In genomic region chr13:36259754-36260153, GRCm38 (mm10) we compare ENCODE assay signal across 26 mouse cellular contexts.
A peak's percentile ranks its signal among the peaks of the same experiment; 100 is the strongest.
DNase-seq lines count a peak whose midpoint lies in the region; ATAC-seq lines count a peak whose summit lies in the region.
"Had no signal": no experiment of that assay in that cellular context is flagged by ENCODE, and none has a peak within 500 bp of the region (broad histone marks: within the 10 kb centered on the region; RNA-seq: fewer than 3 reads in every experiment).

No protein-coding gene starts in this region.

- H3K9me3 ChIP-seq in liver, embryonic 12.5 days (replicated peaks), result no peaks in the 10 kb centered on the region
- no peaks in the 10 kb centered on the region for H3K9me3 ChIP-seq in liver, embryonic 11.5 days (ENCODE audit: control insufficient read depth, low read length)
- H3K9me3 ChIP-seq: forebrain, embryonic 15.5 days; hindbrain, embryonic 10.5 days; hindbrain, embryonic 13.5 days had no signal

- intact Hi-C loops in left cerebral cortex, postnatal 14 days (cut with DNase I), result no loop called here

- DNase-seq in liver, embryonic 11.5 days (ENCODE audit: low spot score), result no peak
- peak; percentile 38 for DNase-seq in ZHBTc4 (ENCODE audit: low read depth, low spot score)
- no peak for DNase-seq in urinary bladder, postnatal 14 days (ENCODE audit: low spot score)
- DNase-seq in retina, postnatal 1 day, result no peak
- no peak for DNase-seq in left cerebral cortex, postnatal 14 days (ENCODE audit: low spot score in 2 of 2)
- DNase-seq: adrenal gland, adult 2 months; adrenal gland, postnatal 14 days; cerebellum, adult 11-12 months; cerebellum, adult 8-10 months; cerebellum, postnatal 10 days; cerebellum, postnatal 36 days; embryo, embryonic 11 days; gastrocnemius, postnatal 10 days; gastrocnemius, postnatal 36 days; heart, postnatal 36 days had no signal

- no peak overlapping the region for H3K4me2 ChIP-seq in liver, embryonic 12.5 days
- H3K4me2 ChIP-seq in liver, embryonic 11.5 days, result no peak overlapping the region
- H3K4me2 ChIP-seq: forebrain, embryonic 12.5 days; forebrain, embryonic 15.5 days; heart, embryonic 11.5 days; hindbrain, embryonic 13.5 days had no signal

- H3K4me3 ChIP-seq in liver, embryonic 12.5 days, result no peak overlapping the region
- no peak overlapping the region for H3K4me3 ChIP-seq in liver, embryonic 11.5 days (ENCODE audit: low read depth, low read length)
- H3K4me3 ChIP-seq: forebrain, embryonic 12.5 days; forebrain, embryonic 15.5 days; hindbrain, embryonic 10.5 days; hindbrain, embryonic 13.5 days had no signal

- H3K27me3 ChIP-seq in liver, embryonic 12.5 days (replicated peaks), result no peaks in the 10 kb centered on the region
- H3K27me3 ChIP-seq in liver, embryonic 11.5 days (replicated peaks; ENCODE audit: control insufficient read depth, insufficient read depth, low read length), result no peaks in the 10 kb centered on the region
- H3K27me3 ChIP-seq: forebrain, embryonic 12.5 days; forebrain, embryonic 15.5 days; hindbrain, embryonic 13.5 days had no signal

- 53% methylated on average over 1 of the region's 1 CpGs for WGBS in liver, embryonic 12.5 days (ENCODE audit: insufficient replicate concordance)
- WGBS in liver, embryonic 11.5 days, result 94% methylated on average over 1 of the region's 1 CpGs

- peaks cover 7% of the 10 kb centered on the region for H3K4me1 ChIP-seq in liver, embryonic 12.5 days
- H3K4me1 ChIP-seq in liver, embryonic 11.5 days (replicated peaks; ENCODE audit: control insufficient read depth, insufficient read depth, low read length), result no peaks in the 10 kb centered on the region

- H3K9ac ChIP-seq in liver, embryonic 12.5 days, result no peak overlapping the region
- H3K9ac ChIP-seq in liver, embryonic 11.5 days (ENCODE audit: low read depth, low read length), result no peak overlapping the region
- H3K9ac ChIP-seq: forebrain, embryonic 12.5 days; forebrain, embryonic 15.5 days; hindbrain, embryonic 13.5 days had no signal

- no peak overlapping the region for H3K27ac ChIP-seq in liver, embryonic 12.5 days
- no peak overlapping the region for H3K27ac ChIP-seq in liver, embryonic 11.5 days (ENCODE audit: low read depth, low read length)
- H3K27ac ChIP-seq: forebrain, embryonic 12.5 days; forebrain, embryonic 15.5 days; hindbrain, embryonic 10.5 days; hindbrain, embryonic 13.5 days; hindbrain, postnatal 0 days had no signal

- no peaks in the 10 kb centered on the region for H3K36me3 ChIP-seq in liver, embryonic 12.5 days
- no peaks in the 10 kb centered on the region for H3K36me3 ChIP-seq in liver, embryonic 11.5 days (ENCODE audit: control insufficient read depth, insufficient read depth, low read length)
- H3K36me3 ChIP-seq: forebrain, embryonic 12.5 days; forebrain, embryonic 15.5 days had no signal

- 0 out of 2 replicates have a peak, but pooled peaks have one; percentile 55 for ATAC-seq in liver, embryonic 12.5 days
- ATAC-seq in liver, embryonic 11.5 days (replicated peaks; ENCODE audit: low FRiP score), result no peak
- peak; percentile 57; the same call in 1 of the 2 replicates for ATAC-seq in erythroid progenitor cell, adult 5-6 weeks (replicated peaks; ENCODE audit: low FRiP score, poor library complexity, severe bottlenecking)
- ATAC-seq: CD4-positive, CD25-positive, alpha-beta regulatory T cell, adult 4 months; forebrain, embryonic 15.5 days; hindbrain, postnatal 0 days; inflammation-experienced regulatory T-cells, adult 6 months; intestine, embryonic 16.5 days had no signal
